Mouse (Mus musculus): ENCODE measurements at regions not wholly inside any gene's neighbourhood (a gene's known extent, or its start where the extent isn't known, plus 50 kb on each side); places are given as distances from the start of the nearest gene placed in this dataset.

DNA sequence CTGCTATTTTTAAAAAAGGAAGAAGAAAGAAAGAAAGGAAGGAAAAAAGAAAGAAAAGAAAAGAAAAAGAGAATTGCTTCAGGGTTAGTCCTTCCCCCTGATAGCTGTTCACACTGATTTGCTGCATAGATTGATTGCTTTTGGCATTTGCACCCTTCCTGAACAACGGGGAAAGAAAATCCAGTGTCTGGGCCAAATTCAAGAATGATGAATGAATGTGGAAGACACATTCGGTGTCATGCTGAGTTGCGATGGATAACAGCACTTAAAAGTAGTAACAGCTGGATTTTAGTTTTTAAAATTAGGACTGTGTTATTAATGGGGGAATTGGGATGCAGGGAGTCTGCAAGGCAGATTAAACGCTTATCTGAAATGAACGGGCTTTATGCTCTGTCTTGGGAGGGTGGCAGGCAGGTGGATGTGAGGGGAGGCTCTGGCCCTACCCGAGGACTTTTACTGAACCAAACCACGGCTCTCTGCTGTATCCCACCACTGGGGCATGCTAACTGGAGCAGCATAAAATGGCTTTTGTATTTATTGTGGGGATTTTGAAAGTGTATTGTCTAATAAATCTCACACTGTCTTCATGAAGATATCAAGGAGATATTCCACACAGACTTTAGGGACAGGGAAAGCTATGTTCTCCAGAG, 114.4 kb downstream of the Lca5 start:
- no peak overlapping the region for H3K4me3 ChIP-seq (replicated peaks)

DNA sequence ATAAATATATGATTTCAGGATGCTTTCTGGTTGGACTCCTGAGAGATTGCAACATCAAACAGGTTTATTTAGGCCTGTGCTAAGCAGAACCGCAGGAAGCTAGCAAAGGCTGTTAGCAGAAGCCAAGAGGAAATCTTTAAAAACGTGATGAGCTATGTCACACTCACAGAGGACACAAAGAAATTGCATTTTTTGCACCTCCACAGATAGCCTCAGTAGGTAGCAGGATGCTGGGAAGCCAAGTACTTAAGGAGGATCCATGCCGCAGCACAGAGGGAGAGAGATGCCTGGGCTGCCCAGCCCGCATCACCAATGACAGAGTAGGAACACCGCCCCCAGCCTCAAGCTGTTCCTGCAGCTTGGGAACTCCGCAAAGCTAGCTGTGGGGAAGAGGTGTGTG, 115.0 kb downstream of the Lca5 start:
- H3K9ac ChIP-seq = no peak overlapping the region
- H3K4me2 ChIP-seq (replicated peaks) = no peak overlapping the region
- H3K27ac ChIP-seq (replicated peaks) = no peak overlapping the region
- H3K9me3 ChIP-seq (replicated peaks) = no peaks in the 10 kb centered on the region
- H3K4me1 ChIP-seq = 0 out of 2 replicates have a peak, but pooled peaks cover 2% of the 10 kb centered on the region
- ATAC-seq (ENCODE audit: insufficient number of reproducible peaks, low FRiP score, low TSS enrichment, low read depth) = no peak
- no peak overlapping the region for H3K4me3 ChIP-seq (replicated peaks)
- H3K27me3 ChIP-seq = no peaks in the 10 kb centered on the region
- no peaks in the 10 kb centered on the region for H3K36me3 ChIP-seq
- WGBS = 18% methylated on average over 6 of the region's 6 CpGs

More for the DNA sequence above, 114.4 kb downstream of the Lca5 start:
- H3K27ac ChIP-seq (replicated peaks) = no peak overlapping the region
- no peak overlapping the region for H3K4me2 ChIP-seq (replicated peaks)
- H3K36me3 ChIP-seq = no peaks in the 10 kb centered on the region
- WGBS = 37% methylated on average over 7 of the region's 7 CpGs
- H3K27me3 ChIP-seq = no peaks in the 10 kb centered on the region
- no peak overlapping the region for H3K9ac ChIP-seq
- H3K9me3 ChIP-seq (replicated peaks) = no peaks in the 10 kb centered on the region
- H3K4me1 ChIP-seq = 0 out of 2 replicates have a peak, but pooled peaks cover 2% of the 10 kb centered on the region
- ATAC-seq (ENCODE audit: insufficient number of reproducible peaks, low FRiP score, low TSS enrichment, low read depth) = no peak

- WGBS = 40% methylated on average over 3 of the region's 3 CpGs
- Histone ChIP-seq H3K27me3 (no peaks in the 10 kb centered on the region), H3K4me1 (0 out of 2 replicates have a peak, but pooled peaks cover 2% of the 10 kb centered on the region), H3K9me3 (replicated peaks) (no peaks in the 10 kb centered on the region), H3K4me2 (replicated peaks) (no peak overlapping the region), H3K36me3 (no peaks in the 10 kb centered on the region), H3K27ac (replicated peaks) (no peak overlapping the region), H3K9ac (no peak overlapping the region), H3K4me3 (replicated peaks) (no peak overlapping the region)
- no peak for ATAC-seq (ENCODE audit: insufficient number of reproducible peaks, low FRiP score, low TSS enrichment, low read depth)
Observed at GRCm38 (mm10) chr9:83324336-83324735, 116.6 kb downstream of the Lca5 start.

- H3K36me3 ChIP-seq = no peaks in the 10 kb centered on the region
- H3K9ac ChIP-seq = no peak overlapping the region
- H3K4me1 ChIP-seq = 0 out of 2 replicates have a peak, but pooled peaks cover 2% of the 10 kb centered on the region
- no peaks in the 10 kb centered on the region for H3K27me3 ChIP-seq
- no peaks in the 10 kb centered on the region for H3K9me3 ChIP-seq (replicated peaks)
- no peak overlapping the region for H3K4me2 ChIP-seq (replicated peaks)
- H3K27ac ChIP-seq (replicated peaks) = no peak overlapping the region
- H3K4me3 ChIP-seq (replicated peaks) = no peak overlapping the region
- ATAC-seq (ENCODE audit: insufficient number of reproducible peaks, low FRiP score, low TSS enrichment, low read depth) = no peak
- WGBS = 76% methylated on average over 8 of the region's 8 CpGs
Observed at GRCm38 (mm10) chr9:83322991-83323583, 117.8 kb downstream of the Lca5 start.

- Histone ChIP-seq H3K4me1 (peaks cover 5% of the 10 kb centered on the region), H3K4me2 (replicated peaks) (no peak overlapping the region), H3K36me3 (no peaks in the 10 kb centered on the region), H3K4me3 (replicated peaks) (no peak overlapping the region), H3K27ac (replicated peaks) (no peak overlapping the region), H3K9ac (no peak overlapping the region), H3K27me3 (no peaks in the 10 kb centered on the region), H3K9me3 (replicated peaks) (no peaks in the 10 kb centered on the region)
- no peak for ATAC-seq (ENCODE audit: insufficient number of reproducible peaks, low FRiP score, low TSS enrichment, low read depth)
Observed at GRCm38 (mm10) chr9:83321793-83322192, 119.1 kb downstream of the Lca5 start.

- Histone ChIP-seq H3K4me1 (peaks cover 8% of the 10 kb centered on the region), H3K36me3 (no peaks in the 10 kb centered on the region), H3K4me2 (replicated peaks) (no peak overlapping the region), H3K9ac (no peak overlapping the region), H3K27ac (replicated peaks) (no peak overlapping the region), H3K9me3 (replicated peaks) (no peaks in the 10 kb centered on the region), H3K27me3 (no peaks in the 10 kb centered on the region), H3K4me3 (replicated peaks) (no peak overlapping the region)
- WGBS = 53% methylated on average over 4 of the region's 4 CpGs
- ATAC-seq (ENCODE audit: insufficient number of reproducible peaks, low FRiP score, low TSS enrichment, low read depth) = no peak
Observed at GRCm38 (mm10) chr9:83320834-83321233, 120.1 kb downstream of the Lca5 start.

GRCm38 (mm10) chr9:83316818-83317162, 124.1 kb downstream of the Lca5 start:
- 23% methylated on average over 2 of the region's 2 CpGs for WGBS
- H3K36me3 ChIP-seq = no peaks in the 10 kb centered on the region
- H3K4me3 ChIP-seq (replicated peaks) = no peak overlapping the region
- no peak overlapping the region for H3K27ac ChIP-seq (replicated peaks)
- H3K9ac ChIP-seq = no peak overlapping the region
- ATAC-seq (ENCODE audit: insufficient number of reproducible peaks, low FRiP score, low TSS enrichment, low read depth) = no peak
- H3K27me3 ChIP-seq = no peaks in the 10 kb centered on the region
- H3K4me2 ChIP-seq (replicated peaks) = no peak overlapping the region
- peaks cover 8% of the 10 kb centered on the region for H3K4me1 ChIP-seq
- no peaks in the 10 kb centered on the region for H3K9me3 ChIP-seq (replicated peaks)

DNA sequence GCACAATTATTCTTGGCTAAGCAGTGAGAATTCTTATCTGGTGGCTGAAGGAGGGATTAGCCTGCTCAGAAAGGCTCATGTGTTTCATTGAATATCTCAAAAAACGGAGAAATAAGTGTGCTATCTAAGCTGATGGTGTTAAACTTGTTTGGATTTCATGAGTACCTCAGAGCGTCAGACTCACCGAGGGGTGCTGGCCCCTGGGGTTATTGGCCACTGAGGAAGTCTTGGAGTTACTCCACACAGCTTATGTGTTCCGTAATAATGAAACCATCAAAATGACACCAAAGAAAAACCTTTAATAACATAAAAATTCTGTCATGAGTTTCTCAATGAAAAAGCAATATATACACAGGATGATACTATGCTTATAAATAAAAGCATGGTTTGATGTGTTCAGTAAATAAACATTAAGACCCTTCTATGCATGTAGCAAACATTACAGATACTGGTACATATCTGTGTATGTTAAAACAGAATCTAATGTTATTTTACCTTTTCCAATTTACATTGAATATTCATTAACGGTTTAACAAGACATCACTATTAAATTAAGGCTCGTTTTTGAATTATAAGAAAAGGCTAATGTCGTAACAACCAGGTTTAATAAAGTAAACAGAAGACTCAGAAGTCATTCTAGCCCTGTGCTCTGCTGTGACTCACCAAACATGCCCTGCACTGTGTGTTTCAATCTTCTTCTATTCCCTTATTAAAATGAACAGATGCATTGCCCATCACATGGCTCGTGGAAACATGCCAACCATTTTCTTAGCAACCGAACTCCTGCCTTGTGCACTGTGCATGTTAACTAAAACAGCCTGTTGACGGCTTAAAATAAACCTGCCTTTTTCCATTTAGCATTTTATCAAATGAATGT, 124.7 kb downstream of the Lca5 start:
- Histone ChIP-seq H3K27ac (replicated peaks) (no peak overlapping the region), H3K9me3 (replicated peaks) (no peaks in the 10 kb centered on the region), H3K36me3 (no peaks in the 10 kb centered on the region), H3K4me3 (replicated peaks) (no peak overlapping the region), H3K4me1 (peaks cover 8% of the 10 kb centered on the region), H3K9ac (no peak overlapping the region), H3K4me2 (replicated peaks) (no peak overlapping the region), H3K27me3 (no peaks in the 10 kb centered on the region)
- 44% methylated on average over 10 of the region's 10 CpGs for WGBS
- no peak for ATAC-seq (ENCODE audit: insufficient number of reproducible peaks, low FRiP score, low TSS enrichment, low read depth)

GRCm38 (mm10) chr9:83308771-83309170, 132.2 kb downstream of the Lca5 start:
- no peak overlapping the region for H3K4me2 ChIP-seq (replicated peaks)
- 0 out of 2 replicates have a peak overlapping the region, but pooled peaks have one; percentile 11 for H3K27ac ChIP-seq (replicated peaks)
- no peak overlapping the region for H3K4me3 ChIP-seq (replicated peaks)
- no peak for ATAC-seq (ENCODE audit: insufficient number of reproducible peaks, low FRiP score, low TSS enrichment, low read depth)
- H3K9me3 ChIP-seq (replicated peaks) = no peaks in the 10 kb centered on the region
- 31% methylated on average over 4 of the region's 4 CpGs for WGBS
- H3K9ac ChIP-seq = no peak overlapping the region
- H3K36me3 ChIP-seq = no peaks in the 10 kb centered on the region
- no peaks in the 10 kb centered on the region for H3K27me3 ChIP-seq
- H3K4me1 ChIP-seq = peaks cover 33% of the 10 kb centered on the region

DNA sequence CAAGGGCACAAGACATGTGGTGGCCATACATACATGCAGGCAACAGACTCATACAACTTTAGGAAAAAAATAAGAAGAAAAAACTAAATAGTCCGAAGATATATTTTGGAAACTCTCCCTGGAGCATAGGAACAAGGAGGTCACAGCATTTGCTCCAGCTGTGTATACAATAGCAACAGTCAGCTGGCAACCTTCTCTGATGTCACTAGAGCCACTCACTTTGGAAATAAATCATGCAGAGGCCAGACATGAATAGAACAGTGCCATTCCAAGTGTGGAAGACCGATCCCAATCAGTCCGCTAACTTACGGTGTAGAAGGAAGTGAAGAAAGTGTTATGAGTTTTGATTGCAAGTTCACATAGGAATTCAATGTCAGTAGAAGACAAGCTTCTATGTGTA, 132.8 kb downstream of the Lca5 start:
- WGBS = 55% methylated on average over 4 of the region's 4 CpGs
- H3K4me1 ChIP-seq = peaks cover 33% of the 10 kb centered on the region
- H3K27me3 ChIP-seq = no peaks in the 10 kb centered on the region
- no peak overlapping the region for H3K4me3 ChIP-seq (replicated peaks)
- H3K9me3 ChIP-seq (replicated peaks) = no peaks in the 10 kb centered on the region
- no peak for ATAC-seq (ENCODE audit: insufficient number of reproducible peaks, low FRiP score, low TSS enrichment, low read depth)
- H3K27ac ChIP-seq (replicated peaks) = 0 out of 2 replicates have a peak overlapping the region, but pooled peaks have one; percentile 41
- no peaks in the 10 kb centered on the region for H3K36me3 ChIP-seq
- H3K9ac ChIP-seq = no peak overlapping the region
- H3K4me2 ChIP-seq (replicated peaks) = peak overlapping the region; percentile 32; the same call in 1 of the 2 replicates

- H3K27ac ChIP-seq (replicated peaks) = peak overlapping the region; percentile 41
- ATAC-seq (ENCODE audit: insufficient number of reproducible peaks, low FRiP score, low TSS enrichment, low read depth) = peak; percentile 74
- peak overlapping the region; percentile 32 for H3K4me2 ChIP-seq (replicated peaks)
- WGBS = 28% methylated on average over 11 of the region's 11 CpGs
- no peaks in the 10 kb centered on the region for H3K36me3 ChIP-seq
- H3K27me3 ChIP-seq = no peaks in the 10 kb centered on the region
- no peaks in the 10 kb centered on the region for H3K9me3 ChIP-seq (replicated peaks)
- H3K9ac ChIP-seq = no peak overlapping the region
- peaks cover 33% of the 10 kb centered on the region for H3K4me1 ChIP-seq
- no peak overlapping the region for H3K4me3 ChIP-seq (replicated peaks)
Observed at GRCm38 (mm10) chr9:83307349-83307938, 133.5 kb downstream of the Lca5 start.
